Mouse (Mus musculus): ENCODE results near the gene Ripor2. TPM values are rescaled to one million over a fixed set of nuclear protein-coding genes. Genes with fewer than 3 reads are reported as not detected.

Gene Ripor2
- polyA plus RNA-seq, 1 experiment from 2014 or later: 16.5 TPM

GRCm38 (mm10) chr13:24610883-24611282 is 28.9 kb downstream of the Ripor2 start:
- Histone ChIP-seq H3K9ac (no peak overlapping the region), H3K27ac (no peak overlapping the region), H3K4me1 (no peaks in the 10 kb centered on the region), H3K27me3 (replicated peaks) (no peaks in the 10 kb centered on the region), H3K36me3 (no peaks in the 10 kb centered on the region), H3K4me3 (no peak overlapping the region), H3K9me3 (0 out of 2 replicates have a peak, but pooled peaks cover 2% of the 10 kb centered on the region), H3K4me2 (replicated peaks) (no peak overlapping the region)
- ATAC-seq (ENCODE audit: low FRiP score, low read depth): no peak
- WGBS: 84% methylated on average over 5 of the region's 5 CpGs

- no peak overlapping the region for H3K27ac ChIP-seq
- 0 out of 2 replicates have a peak, but pooled peaks cover 2% of the 10 kb centered on the region for H3K9me3 ChIP-seq
- H3K4me1 ChIP-seq: peaks cover 7% of the 10 kb centered on the region; the same call in 1 of the 2 replicates
- H3K36me3 ChIP-seq: no peaks in the 10 kb centered on the region
- no peak overlapping the region for H3K9ac ChIP-seq
- ATAC-seq (ENCODE audit: low FRiP score, low read depth): no peak
- no peak overlapping the region for H3K4me2 ChIP-seq (replicated peaks)
- 83% methylated on average over 6 of the region's 6 CpGs for WGBS
- no peak overlapping the region for H3K4me3 ChIP-seq
- H3K27me3 ChIP-seq (replicated peaks): no peaks in the 10 kb centered on the region
Observed at GRCm38 (mm10) chr13:24613031-24613430, 31.0 kb downstream of the Ripor2 start.

- Histone ChIP-seq H3K27ac (no peak overlapping the region), H3K36me3 (no peaks in the 10 kb centered on the region), H3K9ac (no peak overlapping the region), H3K4me3 (no peak overlapping the region), H3K4me2 (replicated peaks) (no peak overlapping the region), H3K9me3 (0 out of 2 replicates have a peak, but pooled peaks cover 2% of the 10 kb centered on the region), H3K27me3 (replicated peaks) (no peaks in the 10 kb centered on the region), H3K4me1 (peaks cover 7% of the 10 kb centered on the region; the same call in 1 of the 2 replicates)
- 81% methylated on average over 3 of the region's 3 CpGs for WGBS
- no peak for ATAC-seq (ENCODE audit: low FRiP score, low read depth)
Observed at GRCm38 (mm10) chr13:24613433-24613832, 31.4 kb downstream of the Ripor2 start.

- no peak overlapping the region for H3K4me2 ChIP-seq (replicated peaks)
- H3K9me3 ChIP-seq: 0 out of 2 replicates have a peak, but pooled peaks cover 2% of the 10 kb centered on the region
- no peak overlapping the region for H3K27ac ChIP-seq
- no peak overlapping the region for H3K9ac ChIP-seq
- H3K27me3 ChIP-seq (replicated peaks): no peaks in the 10 kb centered on the region
- H3K36me3 ChIP-seq: no peaks in the 10 kb centered on the region
- H3K4me3 ChIP-seq: no peak overlapping the region
- peaks cover 7% of the 10 kb centered on the region; the same call in 1 of the 2 replicates for H3K4me1 ChIP-seq
- WGBS: 66% methylated on average over 10 of the region's 10 CpGs
- ATAC-seq (ENCODE audit: low FRiP score, low read depth): no peak
Observed at GRCm38 (mm10) chr13:24613927-24614780, 32.2 kb downstream of the Ripor2 start.

GRCm38 (mm10) chr13:24615921-24616565 is 34.1 kb downstream of the Ripor2 start:
- 58% methylated on average over 9 of the region's 9 CpGs for WGBS
- Histone ChIP-seq H3K36me3 (no peaks in the 10 kb centered on the region), H3K9me3 (0 out of 2 replicates have a peak, but pooled peaks cover 2% of the 10 kb centered on the region), H3K4me2 (replicated peaks) (no peak overlapping the region), H3K27me3 (replicated peaks) (no peaks in the 10 kb centered on the region), H3K27ac (no peak overlapping the region), H3K9ac (no peak overlapping the region), H3K4me1 (peaks cover 13% of the 10 kb centered on the region; the same call in 1 of the 2 replicates), H3K4me3 (no peak overlapping the region)
- ATAC-seq (ENCODE audit: low FRiP score, low read depth): no peak

- H3K36me3 ChIP-seq: no peaks in the 10 kb centered on the region
- no peak overlapping the region for H3K4me2 ChIP-seq (replicated peaks)
- H3K9me3 ChIP-seq: no peaks in the 10 kb centered on the region
- peaks cover 13% of the 10 kb centered on the region; the same call in 1 of the 2 replicates for H3K4me1 ChIP-seq
- no peak overlapping the region for H3K27ac ChIP-seq
- no peak overlapping the region for H3K9ac ChIP-seq
- no peak overlapping the region for H3K4me3 ChIP-seq
- no peaks in the 10 kb centered on the region for H3K27me3 ChIP-seq (replicated peaks)
- 89% methylated on average over 8 of the region's 8 CpGs for WGBS
- ATAC-seq (ENCODE audit: low FRiP score, low read depth): no peak
Observed at GRCm38 (mm10) chr13:24616645-24617044, 34.7 kb downstream of the Ripor2 start.

- H3K4me1 ChIP-seq: peaks cover 13% of the 10 kb centered on the region; the same call in 1 of the 2 replicates
- no peaks in the 10 kb centered on the region for H3K9me3 ChIP-seq
- H3K4me2 ChIP-seq (replicated peaks): no peak overlapping the region
- ATAC-seq (ENCODE audit: low FRiP score, low read depth): no peak
- WGBS: 54% methylated on average over 6 of the region's 6 CpGs
- no peak overlapping the region for H3K9ac ChIP-seq
- no peaks in the 10 kb centered on the region for H3K27me3 ChIP-seq (replicated peaks)
- H3K36me3 ChIP-seq: no peaks in the 10 kb centered on the region
- H3K27ac ChIP-seq: no peak overlapping the region
- no peak overlapping the region for H3K4me3 ChIP-seq
Observed at GRCm38 (mm10) chr13:24617076-24617798, 35.2 kb downstream of the Ripor2 start.

- no peaks in the 10 kb centered on the region for H3K27me3 ChIP-seq (replicated peaks)
- ATAC-seq (ENCODE audit: low FRiP score, low read depth): no peak
- no peaks in the 10 kb centered on the region for H3K9me3 ChIP-seq
- no peak overlapping the region for H3K4me2 ChIP-seq (replicated peaks)
- no peaks in the 10 kb centered on the region for H3K36me3 ChIP-seq
- H3K4me1 ChIP-seq: peaks cover 13% of the 10 kb centered on the region; the same call in 1 of the 2 replicates
- no peak overlapping the region for H3K27ac ChIP-seq
- 82% methylated on average over 2 of the region's 2 CpGs for WGBS
- H3K4me3 ChIP-seq: no peak overlapping the region
- no peak overlapping the region for H3K9ac ChIP-seq
Observed at GRCm38 (mm10) chr13:24617799-24618130, 35.8 kb downstream of the Ripor2 start.

GRCm38 (mm10) chr13:24619711-24620110 is 37.7 kb downstream of the Ripor2 start:
- 90% methylated on average over 1 of the region's 1 CpGs for WGBS
- H3K4me2 ChIP-seq (replicated peaks): no peak overlapping the region
- H3K27ac ChIP-seq: no peak overlapping the region
- H3K9ac ChIP-seq: no peak overlapping the region
- H3K4me1 ChIP-seq: peaks cover 13% of the 10 kb centered on the region; the same call in 1 of the 2 replicates
- H3K27me3 ChIP-seq (replicated peaks): no peaks in the 10 kb centered on the region
- no peaks in the 10 kb centered on the region for H3K9me3 ChIP-seq
- no peak overlapping the region for H3K4me3 ChIP-seq
- H3K36me3 ChIP-seq: no peaks in the 10 kb centered on the region
- ATAC-seq (ENCODE audit: low FRiP score, low read depth): no peak

- H3K4me1 ChIP-seq: peaks cover 13% of the 10 kb centered on the region; the same call in 1 of the 2 replicates
- no peak overlapping the region for H3K4me2 ChIP-seq (replicated peaks)
- no peaks in the 10 kb centered on the region for H3K36me3 ChIP-seq
- no peak overlapping the region for H3K9ac ChIP-seq
- H3K9me3 ChIP-seq: no peaks in the 10 kb centered on the region
- ATAC-seq (ENCODE audit: low FRiP score, low read depth): peak; percentile 32; the same call in 1 of the 2 replicates
- H3K4me3 ChIP-seq: no peak overlapping the region
- no peak overlapping the region for H3K27ac ChIP-seq
- H3K27me3 ChIP-seq (replicated peaks): no peaks in the 10 kb centered on the region
- WGBS: 11% methylated on average over 6 of the region's 6 CpGs
Observed at GRCm38 (mm10) chr13:24620439-24620838, 38.5 kb downstream of the Ripor2 start.

- H3K4me2 ChIP-seq (replicated peaks): no peak overlapping the region
- no peaks in the 10 kb centered on the region for H3K9me3 ChIP-seq
- H3K4me1 ChIP-seq: peaks cover 7% of the 10 kb centered on the region; the same call in 1 of the 2 replicates
- H3K36me3 ChIP-seq: no peaks in the 10 kb centered on the region
- no peak overlapping the region for H3K4me3 ChIP-seq
- H3K9ac ChIP-seq: no peak overlapping the region
- no peak overlapping the region for H3K27ac ChIP-seq
- no peak for ATAC-seq (ENCODE audit: low FRiP score, low read depth)
- no peaks in the 10 kb centered on the region for H3K27me3 ChIP-seq (replicated peaks)
- WGBS: 88% methylated on average over 4 of the region's 4 CpGs
Observed at GRCm38 (mm10) chr13:24623631-24624030, 41.6 kb downstream of the Ripor2 start.

- Histone ChIP-seq H3K4me3 (no peak overlapping the region), H3K27ac (no peak overlapping the region), H3K4me2 (replicated peaks) (no peak overlapping the region), H3K27me3 (replicated peaks) (no peaks in the 10 kb centered on the region), H3K36me3 (no peaks in the 10 kb centered on the region), H3K4me1 (peaks cover 19% of the 10 kb centered on the region), H3K9me3 (no peaks in the 10 kb centered on the region), H3K9ac (no peak overlapping the region)
- ATAC-seq (ENCODE audit: low FRiP score, low read depth): no peak
- WGBS: 40% methylated on average over 5 of the region's 5 CpGs
Observed at GRCm38 (mm10) chr13:24625071-24625470, 43.1 kb downstream of the Ripor2 start.
